Mouse (Mus musculus) gastrocnemius, adult 2 months (tissue): ENCODE data around the gene Smarca1. TPM values are rescaled to one million over a fixed set of nuclear protein-coding genes. Genes with fewer than 3 reads are reported as not detected.

Experiments used
- DNase-seq: peaks from one replicate; pipeline ENCODE4 v3.0.0; 2022
- H3K27ac ChIP-seq: fragments of 200-600 bp; 2 replicates; pipeline ENCODE4 v1.8.1; 2022; ENCODE audit warnings: mild to moderate bottlenecking
- H3K4me3 ChIP-seq: fragments of 200-600 bp; 2 replicates; pipeline ENCODE4 v1.8.1; 2022; ENCODE audit warnings: mild to moderate bottlenecking, moderate library complexity
- CTCF ChIP-seq: fragments of 200-600 bp; IDR thresholded peaks from 2 replicates; pipeline ENCODE4 v1.8.1; 2022; ENCODE audit warnings: antibody characterized with exemption, mild to moderate bottlenecking, moderate library complexity
- intact Hi-C: fragments of 180-260 bp; cut with DNase I; formaldehyde crosslinking; loops from one replicate; pipeline ENCODE4 v1.15.1; 2025
- long read RNA-seq, 2 experiments: library from polyadenylated mRNA; stranded (forward); transcript quantifications; one replicate each; pipeline ENCODE4 v2.0.0; 2021
- total RNA-seq, 2 experiments: library from RNA; stranded (reverse); gene quantifications; 2 replicates each; pipeline ENCODE4 v1.2.3; 2021

Gene Smarca1
- total RNA-seq: 1 to 10 TPM; 2.2 to 3.6 TPM
- long read RNA-seq, experiment 1, partial matches to known transcripts: 1 of 7 reads
- long read RNA-seq, experiment 1, other reads (novel, unspliced or antisense): 6 of 7 reads
- long read RNA-seq, experiment 2, partial matches to known transcripts: 0 of 3 reads
- long read RNA-seq, experiment 2, other reads (novel, unspliced or antisense): 3 of 3 reads

- no peak for TF ChIP-seq CTCF
- intact Hi-C loops: no loop called here
- no peak for DNase-seq
- peak within 1 kb of the TSS; percentile 78 for H3K4me3 ChIP-seq
- peak within 1 kb of the TSS; percentile 54 for H3K27ac ChIP-seq
Measured at GRCm38 (mm10) chrX:47892431-47893024, at the start of gene Smarca1. Gene Smarca1, minus strand, starts transcription at chrX:47892974.

- TF ChIP-seq CTCF: no peak
- Histone ChIP-seq H3K4me3 (no peak overlapping the region), H3K27ac (no peak overlapping the region)
- peak; percentile 18 for DNase-seq
- intact Hi-C loops: no loop called here
Measured at GRCm38 (mm10) chrX:47937740-47938139, 45.0 kb upstream of the Smarca1 start.

GRCm38 (mm10) chrX:47936885-47937284 lies 44.1 kb upstream of the Smarca1 start:
- no peak for DNase-seq
- TF ChIP-seq CTCF: no peak
- no peak overlapping the region for H3K4me3 ChIP-seq
- H3K27ac ChIP-seq: no peak overlapping the region
- intact Hi-C loops: no loop called here

- DNase-seq: no peak
- Histone ChIP-seq H3K4me3 (no peak overlapping the region), H3K27ac (no peak overlapping the region)
- intact Hi-C loops: no loop called here
- no peak for TF ChIP-seq CTCF
Measured at GRCm38 (mm10) chrX:47934352-47934751, 41.6 kb upstream of the Smarca1 start.

GRCm38 (mm10) chrX:47930449-47930848 lies 37.7 kb upstream of the Smarca1 start:
- no peak for DNase-seq
- TF ChIP-seq CTCF: no peak
- Histone ChIP-seq H3K4me3 (no peak overlapping the region), H3K27ac (no peak overlapping the region)
- intact Hi-C loops: no loop called here

- DNase-seq: no peak
- no peak for TF ChIP-seq CTCF
- intact Hi-C loops: no loop called here
- no peak overlapping the region for H3K27ac ChIP-seq
- H3K4me3 ChIP-seq: no peak overlapping the region
Measured at GRCm38 (mm10) chrX:47927981-47928380, 35.2 kb upstream of the Smarca1 start.

GRCm38 (mm10) chrX:47920541-47920940 lies 27.8 kb upstream of the Smarca1 start:
- TF ChIP-seq CTCF: no peak
- Histone ChIP-seq H3K4me3 (no peak overlapping the region), H3K27ac (no peak overlapping the region)
- intact Hi-C loops: no loop called here
- DNase-seq: no peak

- peak; percentile 24 for DNase-seq
- Histone ChIP-seq H3K4me3 (peak overlapping the region; percentile 17), H3K27ac (peak overlapping the region; percentile 82)
- intact Hi-C loops: no loop called here
- TF ChIP-seq CTCF: no peak
Measured at GRCm38 (mm10) chrX:47916831-47917230, 24.1 kb upstream of the Smarca1 start.

- peak overlapping the region; percentile 95 for H3K27ac ChIP-seq
- intact Hi-C loops: no loop called here
- no peak for TF ChIP-seq CTCF
- DNase-seq: no peak
- H3K4me3 ChIP-seq: peak overlapping the region; percentile 89
Measured at GRCm38 (mm10) chrX:47913543-47913938, 20.8 kb upstream of the Smarca1 start.

- intact Hi-C loops: no loop called here
Measured at GRCm38 (mm10) chrX:47912904-47913542, 20.2 kb upstream of the Smarca1 start.

GRCm38 (mm10) chrX:47912306-47912792 lies 19.6 kb upstream of the Smarca1 start, which contains the start of gene Ocrl:
Gene Ocrl, plus strand, starts transcription at chrX:47912387.
- peak within 1 kb of the TSS; percentile 89 for H3K4me3 ChIP-seq
- intact Hi-C loops: no loop called here
- DNase-seq: peak; percentile 81
- TF ChIP-seq CTCF: peak; percentile 76
- peak within 1 kb of the TSS; percentile 95 for H3K27ac ChIP-seq

More at GRCm38 (mm10) chrX:47912904-47913542, 20.2 kb upstream of the Smarca1 start:
- Histone ChIP-seq H3K27ac (peak overlapping the region; percentile 95), H3K4me3 (peak overlapping the region; percentile 89)
- no peak for TF ChIP-seq CTCF
- DNase-seq: peak; percentile 23

- peak; percentile 20 for DNase-seq
- peak overlapping the region; percentile 54 for H3K27ac ChIP-seq
Measured at GRCm38 (mm10) chrX:47891907-47892430, 805 bp downstream of the Smarca1 start.

More at GRCm38 (mm10) chrX:47891907-47892430, 805 bp downstream of the Smarca1 start:
- TF ChIP-seq CTCF: no peak
- intact Hi-C loops: no loop called here
- peak overlapping the region; percentile 78 for H3K4me3 ChIP-seq
